Mouse (Mus musculus): ENCODE results near the gene Mgat4b. TPM values are rescaled to one million over a fixed set of nuclear protein-coding genes. Genes with fewer than 3 reads are reported as not detected.

Mgat4b gene
- total RNA-seq, 2 experiments from 2014 or later: 38.3 to 39.1 TPM

DNA sequence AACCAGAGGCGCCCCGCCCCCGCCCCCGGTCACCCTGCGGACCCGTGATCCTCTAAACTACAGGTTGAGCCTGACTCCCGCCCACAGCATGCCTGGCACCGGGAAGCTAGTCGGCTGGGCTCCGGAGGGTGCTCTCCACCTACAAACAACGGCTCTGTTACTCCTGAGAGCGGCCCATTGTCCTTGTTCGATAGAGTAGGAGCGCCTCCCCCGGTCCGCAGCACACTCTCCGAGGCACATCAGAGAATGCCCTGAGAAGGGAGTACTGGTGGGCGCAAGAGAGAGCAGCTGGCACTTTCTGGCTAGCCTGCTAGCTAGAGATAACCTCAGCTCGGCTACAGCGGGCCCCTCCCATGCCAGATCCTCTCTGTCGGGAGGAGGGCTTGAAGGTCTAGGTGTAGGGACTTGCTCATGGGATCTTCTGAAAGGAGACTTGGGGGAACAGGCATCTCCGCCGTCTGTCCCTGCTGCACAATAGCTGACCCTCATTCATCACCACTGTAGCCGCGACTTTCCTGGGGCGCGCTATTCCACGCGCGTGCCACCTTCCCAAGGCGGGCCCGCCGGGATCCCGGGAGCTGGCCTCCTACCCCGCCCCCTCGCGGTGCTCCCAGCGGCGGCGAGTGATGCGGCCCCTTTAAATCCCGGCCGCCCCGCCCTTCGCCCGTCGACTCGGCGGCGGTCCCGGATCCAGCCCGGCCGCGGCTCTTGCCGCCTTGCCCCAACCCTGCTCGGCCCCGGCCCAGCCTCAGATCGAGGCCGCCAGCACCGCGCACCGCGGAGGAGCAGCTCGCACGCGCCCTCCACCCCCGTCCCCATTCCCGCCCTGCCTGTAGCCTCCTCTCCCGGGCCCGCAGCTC, 14.2 kb downstream of the Mgat4b start:
- DNase-seq (ENCODE audit: low spot score): peak; percentile 87

DNA sequence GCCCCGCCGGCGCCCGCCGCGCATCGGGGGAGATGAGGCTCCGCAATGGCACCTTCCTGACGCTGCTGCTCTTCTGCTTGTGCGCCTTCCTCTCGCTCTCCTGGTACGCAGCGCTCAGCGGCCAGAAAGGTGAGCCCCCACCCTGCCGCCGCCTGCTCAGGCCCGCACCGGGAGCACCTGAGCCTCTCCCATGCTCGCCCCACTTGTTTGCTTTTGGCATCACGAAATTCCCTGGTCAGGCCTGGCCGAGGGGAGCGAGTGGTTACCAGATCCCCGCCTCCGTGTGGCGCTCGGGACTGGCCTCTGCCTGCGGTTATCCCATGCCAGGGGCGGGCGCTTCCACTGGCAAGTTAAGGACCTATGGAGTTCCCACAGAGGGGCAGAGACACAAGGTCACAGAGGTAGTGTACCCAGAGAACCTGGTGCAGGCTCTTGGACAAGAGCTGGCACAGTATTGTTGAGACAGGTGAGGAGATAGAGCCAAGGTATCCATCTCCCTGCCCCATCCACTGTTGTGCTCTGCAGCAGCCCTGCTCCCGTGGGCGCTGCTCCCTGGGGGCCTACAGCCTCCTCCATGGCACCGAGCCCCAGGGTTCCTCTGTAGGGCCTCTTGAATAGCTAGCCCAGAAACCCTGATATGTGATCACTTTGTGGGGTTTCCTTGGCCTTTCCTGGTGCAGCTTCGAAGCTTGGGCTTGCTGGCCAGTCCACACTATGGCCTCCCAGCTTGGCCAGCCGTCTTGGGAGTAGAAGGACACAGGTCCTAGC, 15.1 kb downstream of the Mgat4b start:
- peak; percentile 50 for DNase-seq (ENCODE audit: low spot score)

DNA sequence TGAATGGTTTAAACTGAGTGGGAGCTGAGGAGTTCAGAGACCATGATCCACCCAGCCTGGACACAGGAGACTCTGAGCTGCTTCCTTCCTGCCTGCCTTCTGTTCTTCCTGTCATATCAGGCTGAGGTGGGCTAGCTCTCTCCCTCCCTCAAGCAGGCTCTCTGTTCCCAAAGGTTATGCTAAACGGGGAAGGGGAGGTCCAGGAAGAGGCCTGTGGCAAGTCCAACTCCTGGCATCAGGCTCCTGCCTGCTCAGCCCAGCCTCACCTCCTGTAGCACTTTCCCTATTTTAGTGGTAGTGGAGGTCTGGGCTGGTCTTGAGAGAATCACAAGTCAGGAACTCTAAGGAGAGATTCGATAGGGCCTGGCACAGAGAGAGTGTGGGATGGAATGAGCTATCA, 15.7 kb downstream of the Mgat4b start:
- DNase-seq (ENCODE audit: low spot score): no peak

DNA sequence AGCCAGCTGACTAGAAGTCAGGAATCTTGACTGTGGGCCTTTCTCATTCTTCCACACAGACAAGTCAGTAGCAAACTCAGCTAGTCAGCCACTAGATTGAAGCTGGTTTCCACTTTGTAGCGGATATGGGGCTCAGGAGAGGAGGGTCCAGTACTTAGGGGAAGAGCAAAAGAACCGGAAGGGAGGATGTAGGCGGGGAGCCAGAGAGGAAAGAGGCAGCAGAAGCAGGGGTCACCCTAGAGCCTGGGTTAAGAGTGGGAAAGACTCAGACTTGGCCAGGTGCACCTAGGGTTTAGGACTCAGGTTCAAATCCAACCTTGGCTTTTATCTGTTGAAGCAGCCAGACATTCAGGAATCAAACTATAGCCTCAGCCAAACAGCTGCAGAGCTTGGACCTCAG, 16.5 kb downstream of the Mgat4b start:
- DNase-seq (ENCODE audit: low spot score): no peak

DNA sequence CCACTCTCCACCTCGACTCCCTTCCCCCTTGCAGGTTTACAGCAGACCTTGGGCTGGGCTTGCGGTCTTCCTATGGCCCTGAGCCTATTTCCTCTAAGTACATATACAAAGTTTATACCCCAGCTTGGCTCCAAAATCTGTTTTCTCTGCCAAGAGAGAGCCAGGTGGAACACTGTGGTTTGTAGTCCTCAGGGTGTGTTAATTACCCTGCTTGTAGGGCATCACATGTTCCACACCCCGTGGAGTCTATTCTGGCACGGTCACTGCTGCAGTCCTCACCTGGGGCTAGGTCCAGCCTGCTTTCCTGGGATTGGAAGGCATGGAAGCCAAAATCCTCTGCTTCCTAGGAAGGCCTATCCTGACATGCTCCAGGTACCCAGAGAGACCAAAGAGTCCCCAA, 17.0 kb downstream of the Mgat4b start:
- DNase-seq (ENCODE audit: low spot score): no peak

DNA sequence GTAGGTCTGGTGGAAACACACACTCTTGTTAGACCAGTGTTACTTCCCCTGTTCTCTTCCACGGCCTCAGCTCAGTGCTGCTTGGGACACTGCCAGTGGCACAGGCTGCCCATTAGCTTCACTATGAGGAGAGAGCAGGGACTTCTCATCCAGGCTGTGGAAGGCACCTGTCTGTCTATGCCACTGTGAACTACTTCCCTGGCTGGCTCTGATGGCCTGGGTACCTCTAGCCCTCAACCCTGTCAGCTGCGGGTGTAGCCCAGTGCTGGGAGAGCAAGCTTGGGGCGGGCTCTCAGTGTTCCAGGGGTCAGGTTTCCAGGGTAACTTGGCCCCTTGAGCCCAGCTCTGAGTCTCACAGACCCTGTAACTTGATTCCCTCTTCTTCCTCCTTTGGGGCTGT, 18.1 kb downstream of the Mgat4b start:
- no peak for DNase-seq (ENCODE audit: low spot score)

DNA sequence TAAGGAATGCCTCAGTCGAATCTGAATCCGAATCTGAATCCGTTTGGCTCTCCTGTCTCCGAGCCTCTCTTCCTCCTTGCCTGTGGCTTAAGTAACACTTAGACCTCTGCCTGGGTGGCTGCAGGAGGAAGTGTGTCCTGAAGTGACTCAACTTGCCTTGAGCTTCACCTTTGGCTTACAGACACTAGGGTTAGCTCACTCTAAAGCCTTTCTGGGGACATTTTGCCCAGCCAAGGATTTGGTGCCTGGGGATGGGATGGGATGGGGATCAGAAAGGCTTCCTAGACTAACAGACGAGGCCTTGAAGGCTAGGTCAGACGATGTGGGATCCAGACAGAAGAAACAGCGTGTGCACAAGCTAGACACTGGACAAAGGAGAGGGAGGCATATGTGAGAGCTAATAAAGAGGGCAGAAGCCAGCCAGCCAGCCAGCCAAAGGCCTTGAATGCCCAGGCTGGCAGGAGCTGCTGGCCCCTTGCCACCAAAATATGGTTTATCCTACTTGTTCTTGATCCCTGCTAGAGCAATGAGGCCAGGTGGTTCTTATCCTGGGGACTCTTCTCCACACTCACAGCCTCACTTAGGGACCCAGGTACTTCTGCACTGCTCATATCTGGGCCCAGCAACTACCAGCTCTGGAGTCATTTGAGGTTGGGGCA, 18.7 kb downstream of the Mgat4b start:
- DNase-seq (ENCODE audit: low spot score): no peak

DNA sequence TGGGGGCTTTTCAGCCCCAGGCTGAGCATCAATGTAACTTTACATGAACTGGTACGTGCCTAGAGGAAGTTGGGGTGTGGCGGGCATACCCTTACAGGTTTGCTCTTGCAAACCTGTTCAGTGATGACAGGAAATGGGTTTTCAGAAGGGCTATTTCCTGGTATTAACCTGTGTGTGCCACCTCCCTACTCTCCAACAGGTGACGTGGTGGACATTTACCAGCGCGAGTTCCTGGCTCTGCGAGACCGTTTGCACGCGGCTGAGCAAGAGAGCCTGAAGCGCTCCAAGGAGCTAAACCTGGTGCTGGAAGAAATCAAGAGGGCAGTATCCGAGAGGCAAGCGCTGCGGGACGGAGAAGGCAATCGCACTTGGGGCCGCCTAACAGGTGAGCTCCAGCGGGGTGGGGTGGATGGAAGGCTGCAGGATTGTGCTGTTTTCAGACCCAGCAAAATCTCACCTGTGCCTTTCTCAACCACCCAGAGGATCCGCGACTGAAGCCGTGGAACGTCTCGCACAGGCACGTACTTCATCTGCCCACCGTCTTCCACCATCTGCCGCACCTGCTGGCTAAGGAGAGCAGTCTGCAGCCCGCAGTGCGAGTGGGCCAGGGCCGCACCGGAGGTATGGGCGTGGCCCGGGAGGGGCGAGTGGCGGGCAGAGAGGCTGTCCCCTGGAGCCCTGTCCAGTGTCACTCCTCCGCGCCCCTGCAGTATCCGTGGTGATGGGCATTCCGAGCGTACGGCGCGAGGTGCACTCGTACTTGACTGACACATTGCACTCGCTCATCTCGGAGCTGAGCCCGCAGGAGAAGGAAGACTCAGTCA, 20.0 kb downstream of the Mgat4b start:
- no peak for DNase-seq (ENCODE audit: low spot score)

DNA sequence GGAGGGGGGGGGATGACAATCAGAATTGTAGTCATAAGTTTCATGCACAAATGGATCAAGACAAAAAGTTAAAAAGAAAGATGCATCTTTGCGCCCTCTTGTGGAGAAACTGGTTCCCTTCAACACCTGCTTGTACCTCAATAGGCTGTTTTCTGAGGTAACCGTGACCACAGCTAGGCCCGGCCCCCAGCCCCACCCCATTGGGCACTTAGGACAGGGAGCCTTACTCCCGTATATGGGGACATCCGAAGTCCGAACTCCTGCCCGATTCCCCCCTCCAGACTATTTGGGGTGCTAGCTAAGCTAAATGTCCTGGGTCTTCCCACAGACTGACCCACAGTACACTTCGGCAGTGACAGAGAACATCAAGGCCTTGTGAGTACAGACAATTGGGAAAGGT, 20.7 kb downstream of the Mgat4b start:
- no peak for DNase-seq (ENCODE audit: low spot score)

DNA sequence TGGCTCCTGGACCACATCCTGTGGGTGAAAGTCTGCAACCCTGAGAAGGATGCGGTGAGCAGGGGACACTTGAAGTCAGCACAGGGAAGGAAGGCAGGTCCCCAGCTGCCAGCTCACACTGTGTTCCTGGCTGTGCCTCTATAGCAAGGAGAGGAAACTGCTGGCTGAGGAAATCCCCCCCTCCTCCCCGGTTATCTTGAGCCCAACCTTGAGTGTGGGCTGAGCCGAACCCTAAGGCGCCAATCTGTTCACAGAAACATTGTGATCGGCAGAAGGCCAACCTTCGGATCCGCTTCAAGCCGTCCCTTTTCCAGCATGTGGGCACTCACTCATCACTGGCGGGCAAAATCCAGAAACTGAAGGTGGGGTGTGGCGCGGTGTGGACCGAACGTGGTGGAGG, 22.3 kb downstream of the Mgat4b start:
- no peak for DNase-seq (ENCODE audit: low spot score)

DNA sequence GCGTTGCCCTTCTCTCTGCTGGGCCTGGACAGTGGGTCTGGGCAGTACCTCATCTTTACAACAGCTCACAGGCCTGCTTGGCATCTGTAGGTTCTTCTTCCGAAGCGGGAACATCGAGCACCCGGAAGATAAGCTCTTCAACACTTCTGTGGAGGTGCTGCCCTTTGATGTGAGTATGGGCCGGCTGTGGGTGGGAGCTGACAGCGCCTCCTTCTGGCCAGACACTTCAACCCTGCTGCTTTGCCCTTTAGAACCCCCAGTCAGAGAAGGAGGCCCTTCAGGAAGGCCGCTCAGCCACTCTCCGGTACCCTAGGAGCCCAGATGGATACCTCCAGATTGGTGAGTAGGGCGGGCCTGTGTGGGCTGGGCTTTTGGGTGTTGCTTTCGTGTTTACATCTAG, 23.3 kb downstream of the Mgat4b start:
- DNase-seq (ENCODE audit: low spot score): no peak

DNA sequence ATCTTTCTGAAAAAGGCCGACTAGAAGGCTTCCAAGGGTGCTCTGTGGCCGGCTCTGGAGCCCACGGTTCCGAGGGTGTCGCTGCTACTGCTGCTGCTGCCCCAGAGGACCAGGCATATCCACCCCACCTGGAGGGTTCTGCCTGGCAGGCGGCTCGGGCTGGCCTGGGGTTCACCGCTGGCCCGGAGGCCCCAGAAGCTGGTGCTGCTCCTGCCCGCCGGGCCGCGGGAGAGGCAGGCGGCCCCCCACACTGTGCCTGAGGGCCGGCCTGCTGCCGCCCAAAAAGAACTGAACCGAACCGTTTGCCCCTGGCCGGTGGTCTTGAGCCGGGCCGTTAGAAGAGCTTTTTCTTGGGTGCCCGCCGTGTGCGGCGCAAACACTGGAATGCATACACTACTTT, 23.9 kb downstream of the Mgat4b start:
- no peak for DNase-seq (ENCODE audit: low spot score)

DNA sequence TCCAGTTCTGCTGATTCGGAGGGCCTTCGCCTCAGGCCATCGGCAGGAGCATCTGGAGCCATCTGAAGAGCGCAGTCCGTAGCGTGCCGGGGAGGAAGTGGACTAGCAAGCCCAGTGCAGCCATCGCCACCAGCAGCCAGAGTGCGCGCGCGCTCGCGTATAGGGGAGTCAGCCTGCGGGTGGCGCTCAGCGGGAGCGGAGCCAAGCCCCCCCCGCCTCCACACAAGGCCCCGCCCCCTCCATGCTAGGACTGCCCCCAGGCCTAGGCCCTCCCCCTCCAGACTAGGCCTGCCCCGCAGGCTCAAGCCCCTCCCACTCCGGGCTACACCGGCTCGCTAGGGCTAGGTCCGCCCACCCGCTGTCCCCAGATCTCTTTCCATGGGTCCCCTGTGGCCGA, 25.8 kb downstream of the Mgat4b start:
- peak; percentile 89 for DNase-seq (ENCODE audit: low spot score)

DNA sequence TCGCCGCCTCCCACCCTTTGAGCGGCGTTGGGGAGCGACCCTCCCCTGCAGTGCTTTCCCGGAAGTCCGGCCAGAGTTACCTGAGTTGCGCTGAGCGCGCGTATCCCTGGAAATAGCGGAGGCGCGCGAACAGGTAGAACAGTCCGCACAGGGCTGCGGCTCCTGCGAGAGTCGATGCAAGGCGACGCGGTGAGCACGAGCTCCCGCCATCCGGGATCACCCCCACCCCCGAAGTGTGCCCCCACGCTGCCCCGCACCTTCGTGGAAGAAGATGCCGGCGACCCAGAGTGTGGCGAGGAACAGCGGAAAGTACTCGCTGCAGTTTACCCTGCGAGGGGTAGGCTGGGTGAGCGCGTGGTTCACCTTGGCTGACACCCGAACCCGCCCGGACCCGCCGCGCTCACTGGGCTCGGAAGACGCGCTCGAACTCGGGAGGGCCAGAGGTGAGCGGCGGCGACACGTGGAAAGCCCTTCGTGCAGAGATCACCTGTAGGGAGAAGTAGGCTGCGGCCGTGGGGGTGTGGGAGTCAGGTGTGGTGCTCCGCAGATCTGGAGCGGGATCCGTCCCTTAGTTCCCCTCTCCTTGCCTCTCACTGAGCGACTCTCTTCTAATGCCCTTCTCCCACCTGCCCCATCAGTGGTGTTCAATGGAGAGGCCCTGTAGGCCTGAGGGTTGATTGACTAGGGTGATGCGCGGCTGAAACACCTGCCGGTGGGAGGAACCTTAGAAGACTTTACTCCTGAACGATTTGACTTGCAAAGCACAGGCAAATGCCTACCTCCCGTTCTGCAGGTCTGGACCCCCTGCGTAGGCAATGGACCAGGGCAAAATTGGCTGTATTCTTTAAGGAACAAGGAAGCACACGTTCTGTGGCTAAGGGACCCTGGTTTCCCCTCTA, 26.5 kb downstream of the Mgat4b start:
- no peak for DNase-seq (ENCODE audit: low spot score)

DNA sequence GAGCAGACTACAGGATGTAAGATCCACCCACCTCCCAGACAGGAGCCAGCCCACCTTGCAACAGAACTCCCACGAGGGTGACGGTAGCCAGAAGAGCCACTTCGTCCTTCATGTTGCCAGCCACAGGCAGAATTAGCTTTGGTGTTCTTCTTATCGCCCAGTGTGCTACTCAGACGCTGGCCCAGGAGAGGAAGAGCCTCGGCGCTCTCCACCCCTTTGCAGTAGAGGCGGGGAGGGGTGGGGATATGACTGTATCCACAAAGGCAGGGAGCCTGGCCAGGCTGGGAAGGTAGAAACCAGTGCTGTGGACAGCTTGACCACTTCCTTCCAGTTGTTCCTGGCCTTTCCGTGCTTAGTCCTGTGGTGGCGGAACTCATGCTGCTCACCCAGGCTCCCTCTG, 27.6 kb downstream of the Mgat4b start, which contains the start of gene Ltc4s:
Ltc4s (minus strand) TSS at position 293 of the 400 bp plus-strand sequence.
- DNase-seq (ENCODE audit: low spot score): no peak

DNA sequence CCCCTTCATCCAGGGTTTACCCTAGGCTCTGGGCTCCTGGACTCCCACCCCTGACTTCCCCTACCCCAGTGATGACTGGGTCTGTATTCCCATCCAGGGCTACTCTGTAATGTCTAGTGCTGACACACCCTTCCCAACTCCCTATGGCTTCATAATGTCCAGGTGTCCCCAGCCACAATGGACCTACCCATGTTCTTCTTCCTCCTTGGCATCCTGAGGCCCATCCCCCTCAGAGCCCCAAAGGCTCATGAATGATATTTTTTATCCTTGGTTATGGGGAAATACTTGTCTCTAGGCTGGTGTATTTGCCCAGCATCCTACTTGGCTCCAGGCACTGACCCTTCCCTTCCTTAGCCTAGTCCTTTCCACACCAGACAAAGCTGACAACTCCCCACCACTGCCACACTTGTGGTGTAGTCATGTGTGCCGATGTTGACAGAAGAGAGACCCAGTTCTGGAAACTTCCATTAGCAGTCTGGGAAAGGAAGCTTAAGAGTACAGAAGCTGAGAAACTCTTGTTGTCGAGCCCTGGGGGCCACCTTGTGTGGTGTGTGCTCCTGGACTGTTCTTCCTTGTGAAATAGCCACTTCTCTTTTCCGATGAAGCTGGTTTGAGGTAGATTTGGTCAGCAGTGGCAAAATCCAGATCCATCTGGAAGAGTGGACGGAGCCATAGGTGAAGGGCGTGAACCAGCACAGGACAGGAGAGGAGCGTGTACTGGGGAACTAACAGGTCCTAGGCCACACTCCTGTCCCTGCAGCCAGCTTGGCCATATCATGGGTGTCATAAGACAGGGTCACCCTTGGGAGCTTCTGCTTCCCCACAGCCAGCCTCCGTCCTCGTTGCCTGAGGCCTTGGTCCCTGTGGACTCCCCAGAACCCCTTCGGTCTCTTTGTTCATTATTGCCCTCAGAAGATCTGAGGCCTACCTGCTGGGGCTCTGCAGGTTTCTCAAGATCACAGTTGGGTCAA, 28.4 kb downstream of the Mgat4b start:
- DNase-seq (ENCODE audit: low spot score): no peak

DNA sequence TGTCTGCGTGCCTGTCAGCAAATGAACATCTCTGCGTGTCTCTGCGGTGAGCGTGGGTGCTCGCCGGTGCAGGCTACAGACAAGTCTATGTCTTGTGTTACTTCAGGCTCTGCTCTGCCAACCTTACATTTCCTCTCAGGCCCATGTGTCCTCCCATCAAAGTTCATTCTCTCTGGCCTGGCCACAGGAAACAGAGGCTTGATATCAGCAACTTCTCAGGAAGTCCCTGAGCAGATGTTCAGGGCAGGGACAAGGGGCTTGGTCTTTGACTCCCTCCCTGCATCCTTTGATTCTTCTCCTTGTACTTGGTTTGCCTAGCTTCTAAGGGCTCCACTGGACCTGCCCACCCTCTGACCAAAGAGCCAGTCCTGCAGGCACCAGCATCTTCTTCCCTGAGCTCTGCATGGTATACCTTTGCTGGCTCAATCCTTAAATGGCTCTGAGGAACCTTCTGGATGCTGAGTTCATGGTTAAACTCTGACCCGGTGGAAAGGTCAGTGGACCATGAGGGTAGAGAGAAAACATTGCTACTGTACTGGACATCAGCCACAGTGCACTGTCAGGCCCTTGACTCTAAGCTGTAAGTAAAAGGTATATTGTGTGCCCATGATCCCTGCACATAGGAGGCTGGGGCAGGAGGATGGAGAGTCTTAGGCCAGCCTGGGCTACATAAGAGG, 29.7 kb downstream of the Mgat4b start:
- no peak for DNase-seq (ENCODE audit: low spot score)

DNA sequence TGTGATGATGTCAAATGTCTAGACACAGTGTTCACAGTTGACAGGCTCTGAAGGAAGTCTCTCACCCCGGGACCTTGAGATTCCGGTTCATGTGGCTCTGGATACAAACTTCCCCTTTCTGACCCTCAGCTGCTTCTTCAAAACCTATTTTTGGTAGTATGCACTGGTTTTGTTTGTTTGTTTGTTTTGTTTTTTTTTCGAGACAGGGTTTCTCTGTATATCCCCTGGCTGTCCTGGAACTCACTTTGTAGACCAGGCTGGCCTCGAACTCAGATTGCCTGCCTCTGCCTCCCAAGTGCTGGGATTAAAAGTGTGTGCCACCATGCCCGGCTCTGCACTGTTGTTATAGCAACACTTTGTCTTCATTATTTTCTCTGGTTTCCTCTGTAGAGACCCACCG, 33.2 kb downstream of the Mgat4b start:
- DNase-seq (ENCODE audit: low spot score): no peak

DNA sequence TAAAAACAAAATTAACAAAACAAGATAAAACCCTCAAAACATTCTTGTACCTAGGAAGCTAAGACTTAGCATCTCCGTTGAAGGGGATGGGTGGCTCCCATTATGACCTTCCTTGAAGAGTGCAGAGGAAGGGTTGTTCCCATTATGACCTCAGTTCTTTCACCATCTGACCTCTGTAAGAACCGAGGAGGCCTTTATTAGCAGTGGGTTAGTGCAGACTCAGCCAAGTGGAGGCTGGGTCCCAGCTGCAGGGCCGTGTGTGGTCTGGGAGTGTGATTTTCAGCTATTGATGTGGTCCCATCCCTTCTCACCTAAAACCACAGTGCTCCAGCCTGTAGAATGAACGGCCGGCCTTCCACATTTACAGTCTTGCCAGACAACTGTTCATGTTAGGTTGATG, 34.6 kb downstream of the Mgat4b start:
- DNase-seq (ENCODE audit: low spot score): no peak
